Mouse (Mus musculus) C2C12 (cell line): ENCODE results near the gene Alms1.

ENCODE experiments used
- CEBPB ChIP-seq: IDR thresholded peaks from one replicate; pipeline ENCODE4 v1.6.1; 2011; ENCODE audit warnings: low read depth, mild to moderate bottlenecking, control low read depth, moderate library complexity
- CTCF ChIP-seq: IDR thresholded peaks from one replicate; pipeline ENCODE4 v1.5.1; 2011; ENCODE audit not compliant: control insufficient read depth, insufficient read depth, insufficient read length
- MAX ChIP-seq: IDR thresholded peaks from one replicate; pipeline ENCODE4 v1.6.1; 2011; ENCODE audit warnings: mild to moderate bottlenecking, control low read depth
- MYOG ChIP-seq: IDR thresholded peaks from one replicate; pipeline ENCODE4 v1.6.1; 2011; ENCODE audit not compliant: control insufficient read depth, insufficient read length; ENCODE audit errors: extremely low read depth
- USF1 ChIP-seq: IDR thresholded peaks from one replicate; pipeline ENCODE4 v1.6.1; 2011; ENCODE audit warnings: low read depth, mild to moderate bottlenecking, control low read depth, moderate library complexity

GRCm38 (mm10) chr6:85543351-85544175, 43.8 kb upstream of the Alms1 start:
- TF ChIP-seq MYOG (no peak), CTCF (no peak), USF1 (no peak), CEBPB (no peak), MAX (no peak)
